Mouse (Mus musculus): Measurements from ENCODE around the gene Rock2.

Rock2 gene

DNA sequence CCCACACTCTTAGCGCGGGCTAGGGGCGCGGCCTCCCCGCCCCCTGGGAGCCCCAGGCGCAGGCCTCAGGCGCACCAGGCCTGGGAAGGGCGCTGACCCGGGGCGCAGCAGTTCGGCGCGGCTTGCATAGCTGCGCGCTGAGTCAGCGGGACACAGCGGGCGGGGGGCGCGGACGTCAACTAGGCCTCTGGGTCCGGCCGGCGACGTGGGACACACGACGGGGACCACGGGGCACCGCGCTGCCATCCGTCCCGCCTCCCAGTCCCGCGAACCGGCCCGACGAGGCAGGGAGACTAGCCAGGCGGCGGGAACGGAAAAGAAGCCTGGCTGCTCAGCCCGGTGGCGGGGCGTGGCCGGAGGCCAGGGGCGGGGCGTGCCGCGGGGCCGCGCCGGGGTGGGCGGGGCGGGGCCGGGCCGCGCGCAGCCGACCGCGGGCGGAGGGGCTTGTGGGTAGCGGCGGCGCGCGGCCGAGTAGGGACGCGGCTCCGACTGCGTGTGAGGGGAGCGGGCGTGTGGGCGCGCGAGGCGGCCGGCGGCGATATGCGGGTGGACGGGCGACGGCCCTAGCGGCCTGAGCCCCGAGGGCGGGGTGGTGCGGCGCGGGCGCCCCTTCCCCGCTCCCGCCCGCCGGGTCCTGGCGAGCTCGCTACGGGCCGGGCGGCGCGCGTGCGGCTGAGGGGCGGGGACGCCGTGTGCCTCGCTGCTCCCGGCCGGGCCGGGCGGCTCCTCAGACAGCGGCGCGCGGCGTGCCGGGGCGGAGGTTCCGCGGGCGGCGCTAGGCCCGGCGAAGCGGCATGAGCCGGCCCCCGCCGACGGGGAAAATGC is at the start of gene Rock2:
Gene Rock2, plus strand, starts transcription at position 500 of the 825 bp plus-strand sequence.
- TF ChIP-seq GATA4 (IDR thresholded peaks at IDR 0.05; ENCODE audit: insufficient replicate concordance, low read length) = no peak

DNA sequence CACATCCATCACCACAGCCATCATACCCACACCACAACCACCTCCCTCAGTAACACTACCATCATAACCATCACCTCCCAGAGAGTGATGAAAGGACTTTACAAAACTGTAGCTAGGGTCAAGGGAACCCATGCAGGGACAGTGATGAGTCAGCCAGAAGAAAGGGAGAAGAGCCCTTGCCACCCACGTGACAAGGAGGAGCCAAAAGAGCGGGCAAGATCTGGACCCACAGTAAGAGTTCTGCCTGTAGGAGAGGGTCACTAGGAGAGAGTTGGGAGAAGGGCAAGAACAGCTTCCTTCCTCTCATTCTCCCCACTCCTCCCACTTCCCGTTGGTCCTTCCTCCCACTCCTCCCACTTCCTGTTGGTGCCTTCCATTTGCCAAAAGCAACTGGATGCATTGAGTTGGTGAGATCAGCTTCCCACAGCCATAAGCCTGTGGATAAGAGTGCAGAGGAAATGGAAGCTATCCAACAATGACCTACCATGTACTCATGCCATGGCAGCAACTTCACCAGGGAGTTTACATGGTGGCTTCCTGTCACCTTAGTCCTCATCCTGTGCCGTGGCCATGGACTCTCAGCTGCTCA is 47.4 kb upstream of the Rock2 start:
- TF ChIP-seq GATA4 (IDR thresholded peaks at IDR 0.05; ENCODE audit: insufficient replicate concordance, low read length) = no peak

DNA sequence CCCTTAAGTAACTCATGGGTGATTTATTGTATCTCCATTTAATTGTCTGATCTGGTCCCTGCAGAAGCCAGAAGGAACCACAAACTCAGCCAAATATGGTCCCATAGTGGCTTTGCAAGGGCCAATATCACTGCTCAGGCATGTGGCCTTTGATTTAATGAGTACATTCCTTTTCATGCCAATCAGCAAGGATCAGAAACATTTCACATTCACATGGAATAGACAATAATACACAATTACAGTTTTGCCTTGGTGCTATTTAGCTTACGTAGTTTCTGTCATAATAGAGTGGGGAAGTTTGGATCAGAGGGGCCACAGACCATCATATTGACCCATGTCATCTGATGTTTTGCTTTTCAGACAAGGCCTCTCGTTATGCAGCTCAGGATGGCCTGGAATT is 46.2 kb upstream of the Rock2 start:
- no peak for TF ChIP-seq GATA4 (IDR thresholded peaks at IDR 0.05; ENCODE audit: insufficient replicate concordance, low read length)

- TF ChIP-seq GATA4 (IDR thresholded peaks at IDR 0.05; ENCODE audit: insufficient replicate concordance, low read length) = no peak
Measured at GRCm38 (mm10) chr12:16849821-16850220, 44.9 kb upstream of the Rock2 start.

DNA sequence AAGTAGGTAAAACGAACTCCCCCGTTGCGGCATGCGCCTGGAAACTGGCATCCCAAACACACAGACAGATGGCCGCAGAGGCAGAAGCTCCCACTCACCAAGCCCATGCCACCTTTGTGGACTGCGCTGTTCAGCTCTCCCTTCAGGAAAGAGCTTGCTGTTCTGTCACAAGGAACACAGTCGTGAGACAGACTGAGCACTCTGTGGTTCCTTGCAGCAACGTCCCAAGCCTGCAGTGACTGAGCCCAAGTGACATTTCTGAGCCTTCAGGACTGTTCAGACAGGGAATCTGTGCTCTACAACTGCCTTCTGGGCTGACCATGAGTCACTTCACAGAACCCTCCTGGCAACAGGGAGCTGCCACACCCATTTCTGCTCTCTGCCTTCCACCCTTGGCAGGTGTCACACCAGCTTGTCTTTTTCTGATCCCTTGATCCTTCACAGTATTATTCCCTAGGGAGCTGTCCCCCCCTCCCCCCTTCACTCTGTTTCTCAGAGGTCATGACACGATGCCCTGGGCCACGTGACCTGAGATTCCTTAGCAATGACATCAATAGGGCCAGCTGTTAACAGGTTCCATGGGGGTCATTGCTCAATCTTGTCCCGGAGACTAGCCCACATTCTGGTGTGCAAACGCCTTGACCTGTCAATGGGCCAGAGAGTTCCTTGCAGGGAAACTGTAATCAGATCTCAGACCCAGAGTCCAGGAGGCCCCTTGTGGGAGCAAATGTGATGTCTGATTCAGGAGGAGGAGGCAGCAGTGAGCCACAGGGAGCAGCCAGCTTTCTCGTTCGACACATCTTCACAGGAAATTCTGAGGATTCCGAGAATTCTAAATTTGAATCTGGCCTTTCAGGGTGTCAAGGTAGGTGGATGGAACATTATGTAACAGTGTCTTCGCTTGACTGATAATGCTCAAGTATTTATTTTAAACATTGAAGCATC is 44.0 kb upstream of the Rock2 start:
- no peak for TF ChIP-seq GATA4 (IDR thresholded peaks at IDR 0.05; ENCODE audit: insufficient replicate concordance, low read length)

DNA sequence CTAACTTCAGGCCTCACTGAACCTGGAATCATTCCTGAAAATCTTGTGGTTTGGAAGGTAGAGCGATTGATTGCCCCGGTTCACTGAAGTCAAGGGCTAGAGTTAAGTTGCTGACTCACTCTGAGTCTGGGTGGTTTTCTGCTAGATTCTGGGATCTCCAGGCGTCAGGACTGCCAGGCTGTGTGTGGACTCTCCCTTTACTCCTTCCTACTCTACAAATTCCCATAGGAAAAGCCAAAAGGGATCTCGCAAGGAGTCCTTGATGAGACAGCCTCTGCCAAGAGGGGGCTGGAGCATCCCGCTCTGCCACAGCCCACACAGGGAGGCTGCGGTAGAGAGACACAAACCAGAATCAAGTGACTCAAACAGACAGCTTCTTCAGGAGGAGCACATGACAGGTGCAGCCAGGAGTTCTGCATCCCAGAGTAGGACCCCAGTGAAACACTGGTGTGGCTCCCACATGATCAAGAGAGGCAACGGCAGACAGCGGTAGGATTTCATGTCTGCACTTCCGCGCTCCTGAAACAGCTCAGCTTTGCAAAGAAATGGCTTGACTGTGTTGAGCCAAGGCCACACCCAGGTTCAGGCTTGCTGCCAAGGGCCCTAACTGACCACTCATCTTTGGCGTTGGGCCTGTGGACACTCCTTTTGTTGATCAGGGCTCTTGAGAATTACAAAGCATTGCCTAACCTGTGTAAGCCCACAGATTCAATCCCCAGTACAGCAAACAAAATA is 41.1 kb upstream of the Rock2 start:
- TF ChIP-seq GATA4 (IDR thresholded peaks at IDR 0.05; ENCODE audit: insufficient replicate concordance, low read length) = no peak

- no peak for TF ChIP-seq GATA4 (IDR thresholded peaks at IDR 0.05; ENCODE audit: insufficient replicate concordance, low read length)
Measured at GRCm38 (mm10) chr12:16855632-16856305, 38.9 kb upstream of the Rock2 start.

DNA sequence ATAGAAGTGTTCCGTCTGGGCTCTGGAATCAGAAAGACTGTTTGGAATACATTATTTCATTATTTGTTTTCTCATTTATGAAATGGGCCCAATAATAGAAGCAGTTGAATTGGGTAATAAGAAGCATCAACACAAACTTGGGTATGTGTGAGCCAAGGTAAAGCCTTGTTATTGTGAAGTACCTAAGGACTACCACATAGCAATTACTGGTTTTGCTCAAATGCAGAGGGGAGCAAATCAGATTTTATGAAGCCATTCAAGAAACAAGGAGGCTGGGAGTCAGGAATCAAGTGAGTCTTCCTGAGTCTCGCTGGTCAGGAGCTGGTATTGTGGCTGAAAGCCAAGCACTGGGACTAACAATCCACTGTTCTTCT is 38.4 kb upstream of the Rock2 start:
- no peak for TF ChIP-seq GATA4 (IDR thresholded peaks at IDR 0.05; ENCODE audit: insufficient replicate concordance, low read length)

GRCm38 (mm10) chr12:16858081-16858480 is 36.6 kb upstream of the Rock2 start:
- no peak for TF ChIP-seq GATA4 (IDR thresholded peaks at IDR 0.05; ENCODE audit: insufficient replicate concordance, low read length)

GRCm38 (mm10) chr12:16859781-16860180 is 34.9 kb upstream of the Rock2 start:
- no peak for TF ChIP-seq GATA4 (IDR thresholded peaks at IDR 0.05; ENCODE audit: insufficient replicate concordance, low read length)

- no peak for TF ChIP-seq GATA4 (IDR thresholded peaks at IDR 0.05; ENCODE audit: insufficient replicate concordance, low read length)
Measured at GRCm38 (mm10) chr12:16860533-16860932, 34.2 kb upstream of the Rock2 start.

DNA sequence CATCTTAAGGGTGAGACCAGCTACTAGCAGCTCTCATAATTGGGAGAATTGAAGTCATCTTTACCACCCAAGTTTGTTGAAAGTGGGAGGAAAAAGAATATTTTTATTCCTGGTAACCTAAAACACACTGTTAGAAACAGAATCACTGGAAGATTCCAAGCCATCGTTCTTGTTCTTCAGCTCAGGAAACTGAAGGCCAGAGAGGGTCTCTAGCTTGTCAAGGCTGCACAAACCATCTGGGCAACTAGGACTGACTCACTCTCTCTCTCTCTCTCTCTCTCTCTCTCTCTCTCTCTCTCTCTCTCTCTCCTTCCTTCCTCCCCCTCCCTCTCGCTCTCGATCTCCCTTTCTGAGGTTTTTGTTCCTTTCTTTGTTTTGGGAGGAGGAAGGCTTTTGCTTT is 33.7 kb upstream of the Rock2 start:
- TF ChIP-seq GATA4 (IDR thresholded peaks at IDR 0.05; ENCODE audit: insufficient replicate concordance, low read length) = no peak

DNA sequence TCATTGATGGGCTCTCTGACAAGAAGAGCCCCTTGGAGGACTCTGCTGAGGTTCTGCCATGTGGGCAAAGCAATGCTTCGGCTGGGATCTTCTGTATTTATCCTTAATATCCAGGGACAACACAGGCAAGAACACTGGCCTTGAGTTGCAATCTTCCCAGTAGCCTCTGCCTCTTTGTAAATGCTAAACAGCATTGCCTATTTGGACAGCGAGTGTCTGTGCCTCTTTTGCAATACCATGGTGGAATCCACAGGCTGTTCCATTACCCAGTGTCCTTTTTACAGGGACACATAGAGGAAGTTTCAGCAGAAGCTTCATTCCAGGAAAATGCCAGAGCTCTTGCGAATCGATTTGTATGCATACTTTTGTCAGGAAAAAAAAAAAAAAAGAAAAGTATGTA is 30.2 kb upstream of the Rock2 start:
- TF ChIP-seq GATA4 (IDR thresholded peaks at IDR 0.05; ENCODE audit: insufficient replicate concordance, low read length) = no peak

DNA sequence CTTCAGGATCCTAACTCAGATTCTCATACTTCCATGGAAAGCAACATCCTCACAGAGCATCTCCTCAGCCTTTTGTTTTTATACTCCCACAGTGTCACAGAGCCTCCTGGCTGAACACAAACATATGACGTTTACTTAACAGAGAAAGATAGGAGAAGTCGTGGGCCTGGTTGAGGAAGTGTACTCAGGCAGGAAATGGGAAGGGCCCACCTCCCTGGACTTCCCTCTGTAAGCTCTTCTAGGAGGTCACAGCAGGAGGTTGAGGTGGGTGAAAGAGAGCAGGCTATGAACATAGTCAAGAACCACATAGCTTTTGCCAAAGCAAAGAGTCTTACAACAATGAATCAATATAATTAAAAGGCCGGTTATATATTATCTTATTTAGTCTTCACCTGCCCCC is 28.8 kb upstream of the Rock2 start:
- TF ChIP-seq GATA4 (IDR thresholded peaks at IDR 0.05; ENCODE audit: insufficient replicate concordance, low read length) = peak; percentile 11; the same call in 1 of the 2 replicates

Data from liver, adult (tissue).